Mouse (Mus musculus): ENCODE measurements at regions not wholly inside any gene's neighbourhood (a gene's known extent, or its start where the extent isn't known, plus 50 kb on each side); places are given as distances from the start of the nearest gene placed in this dataset.

- DNase-seq (ENCODE audit: low spot score): no peak
These were observed 206.1 kb upstream of the Klf14 start for GRCm38 (mm10) chr6:31165011-31165410.

- no peak for DNase-seq (ENCODE audit: low spot score)
These were observed 207.5 kb upstream of the Klf14 start for GRCm38 (mm10) chr6:31166347-31166746.

GRCm38 (mm10) chr6:31167732-31168131 lies 208.9 kb upstream of the Klf14 start:
- DNase-seq (ENCODE audit: low spot score): no peak

- DNase-seq (ENCODE audit: low spot score): no peak
These were observed 209.9 kb upstream of the Klf14 start for GRCm38 (mm10) chr6:31168730-31169129.

GRCm38 (mm10) chr6:31169343-31169742 lies 210.5 kb upstream of the Klf14 start:
- DNase-seq (ENCODE audit: low spot score): no peak

GRCm38 (mm10) chr6:31169868-31170600 lies 211.2 kb upstream of the Klf14 start:
- no peak for DNase-seq (ENCODE audit: low spot score)

- no peak for DNase-seq (ENCODE audit: low spot score)
These were observed 213.1 kb upstream of the Klf14 start for GRCm38 (mm10) chr6:31171831-31172569.

- no peak for DNase-seq (ENCODE audit: low spot score)
These were observed 216.9 kb upstream of the Klf14 start for GRCm38 (mm10) chr6:31175769-31176168.

- peak; percentile 30 for DNase-seq (ENCODE audit: low spot score)
These were observed 217.5 kb upstream of the Klf14 start for GRCm38 (mm10) chr6:31176368-31176767.

- DNase-seq (ENCODE audit: low spot score): no peak
These were observed 218.0 kb upstream of the Klf14 start for GRCm38 (mm10) chr6:31176831-31177230.

- DNase-seq (ENCODE audit: low spot score): no peak
These were observed 219.5 kb upstream of the Klf14 start for GRCm38 (mm10) chr6:31178201-31178880.

GRCm38 (mm10) chr6:31182284-31182683 lies 216.3 kb upstream of the Mkln1 start:
- no peak for DNase-seq (ENCODE audit: low spot score)

GRCm38 (mm10) chr6:31183127-31183526 lies 215.4 kb upstream of the Mkln1 start:
- no peak for DNase-seq (ENCODE audit: low spot score)

- DNase-seq (ENCODE audit: low spot score): no peak
These were observed 214.0 kb upstream of the Mkln1 start for GRCm38 (mm10) chr6:31184554-31184953.

GRCm38 (mm10) chr6:31185151-31185550 lies 213.4 kb upstream of the Mkln1 start:
- no peak for DNase-seq (ENCODE audit: low spot score)

- no peak for DNase-seq (ENCODE audit: low spot score)
These were observed 210.5 kb upstream of the Mkln1 start for GRCm38 (mm10) chr6:31188066-31188465.

- peak; percentile 33 for DNase-seq (ENCODE audit: low spot score)
These were observed 209.5 kb upstream of the Mkln1 start for GRCm38 (mm10) chr6:31189060-31189459.

- DNase-seq (ENCODE audit: low spot score): no peak
These were observed 208.5 kb upstream of the Mkln1 start for GRCm38 (mm10) chr6:31190070-31190469.

GRCm38 (mm10) chr6:31190628-31191373 lies 207.7 kb upstream of the Mkln1 start:
- DNase-seq (ENCODE audit: low spot score): peak; percentile 65

GRCm38 (mm10) chr6:31191577-31191976 lies 207.0 kb upstream of the Mkln1 start:
- DNase-seq (ENCODE audit: low spot score): no peak

- no peak for DNase-seq (ENCODE audit: low spot score)
These were observed 206.3 kb upstream of the Mkln1 start for GRCm38 (mm10) chr6:31192197-31192596.

- DNase-seq (ENCODE audit: low spot score): no peak
These were observed 205.3 kb upstream of the Mkln1 start for GRCm38 (mm10) chr6:31193202-31193601.

Measured in MN1 (cell line).